Mouse (Mus musculus) stomach, postnatal 0 days (tissue): ENCODE data around the gene 4930412O13Rik. TPM values are rescaled to one million over a fixed set of nuclear protein-coding genes. Genes with fewer than 3 reads are reported as not detected.

Source experiments
- ATAC-seq: fragments of 200-750 bp; cut with Nextera tagmentation; 2 replicates; pipeline ENCODE4 v1.8.0; 2017; ENCODE audit not compliant: low FRiP score, low TSS enrichment
- DNase-seq: peaks from one replicate; pipeline ENCODE4 v3.0.0-alpha.2; 2016; ENCODE audit warnings: low spot score
- H3K27ac ChIP-seq: fragments of 300-500 bp; sonication (generic); replicated peaks from 2 replicates; pipeline ENCODE4 v1.5.1; 2014; ENCODE audit warnings: mild to moderate bottlenecking, control low read depth
- H3K27me3 ChIP-seq: fragments of 300-500 bp; sonication (generic); 2 replicates; pipeline ENCODE4 v1.6.1; 2014; ENCODE audit warnings: low read length; ENCODE audit not compliant: control insufficient read depth, insufficient read depth
- H3K36me3 ChIP-seq: fragments of 300-500 bp; sonication (generic); 2 replicates; pipeline ENCODE4 v1.6.1; 2014; ENCODE audit warnings: low read length, mixed read lengths; ENCODE audit not compliant: control insufficient read depth, insufficient read depth
- H3K4me1 ChIP-seq: fragments of 300-500 bp; sonication (generic); replicated peaks from 2 replicates; pipeline ENCODE4 v1.6.1; 2014; ENCODE audit warnings: antibody characterized with exemption; ENCODE audit not compliant: control insufficient read depth, insufficient read depth
- H3K4me2 ChIP-seq: fragments of 300-500 bp; sonication (generic); replicated peaks from 2 replicates; pipeline ENCODE4 v1.6.1; 2014; ENCODE audit warnings: low read depth, mild to moderate bottlenecking, control low read depth, moderate library complexity
- H3K4me3 ChIP-seq: fragments of 300-500 bp; sonication (generic); 2 replicates; pipeline ENCODE4 v1.5.1; 2014; ENCODE audit warnings: low read depth, low read length, control low read depth
- H3K9ac ChIP-seq: fragments of 300-500 bp; sonication (generic); 2 replicates; pipeline ENCODE4 v1.6.1; 2014; ENCODE audit warnings: mild to moderate bottlenecking, low read length, control low read depth, mixed read lengths
- H3K9me3 ChIP-seq: fragments of 300-500 bp; sonication (generic); 2 replicates; pipeline ENCODE4 v1.6.1; 2016; ENCODE audit warnings: low read length; ENCODE audit not compliant: control insufficient read depth
- CTCF ChIP-seq: IDR thresholded peaks from 2 replicates; pipeline ENCODE4 v1.5.1; 2016; ENCODE audit warnings: antibody characterized with exemption, low read depth, mild to moderate bottlenecking, moderate library complexity
- EP300 ChIP-seq: optimal IDR thresholded peaks from 2 replicates; pipeline ENCODE3; 2016; ENCODE audit warnings: antibody characterized with exemption
- WGBS: fragments of 180-500 bp; shearing (Covaris S2); extraction: QIAGEN DNeasy Blood & Tissue Kit; methylation state at CpG from one replicate; pipeline ENCODE4 v1.1.7; 2014; 5-methylcytosine and 5-hydroxymethylcytosine counted together
- polyA plus RNA-seq: library from polyadenylated mRNA; unstranded; fragments of >200 nt; fragmentation: Nextera tagmentation; extraction: Ambion mirVana; gene quantifications from 2 replicates; pipeline ENCODE4 v1.2.1, GENCODE M21; 2015

The 4930412O13Rik gene
- polyA plus RNA-seq, 1 experiment from 2014 or later, result not detected

GRCm38 (mm10) chr2:9874467-9875219 is 6.4 kb upstream of the 4930412O13Rik start:
- TF ChIP-seq CTCF (no peak), EP300 (no peak)
- Histone ChIP-seq H3K27ac (no peak overlapping the region), H3K27me3 (0 out of 2 replicates have a peak, but pooled peaks cover 2% of the 10 kb centered on the region), H3K9ac (no peak overlapping the region), H3K9me3 (no peaks in the 10 kb centered on the region), H3K4me3 (0 out of 2 replicates have a peak overlapping the region, but pooled peaks have one; percentile 4), H3K36me3 (no peaks in the 10 kb centered on the region), H3K4me1 (peaks cover 4% of the 10 kb centered on the region; the same call in 1 of the 2 replicates), H3K4me2 (peak overlapping the region; percentile 23)
- ATAC-seq (no peak), DNase-seq (no peak)
- WGBS, result 19% methylated on average over 39 of the region's 39 CpGs

GRCm38 (mm10) chr2:9875220-9875619 is 5.8 kb upstream of the 4930412O13Rik start:
- DNase-seq (no peak), ATAC-seq (no peak)
- TF ChIP-seq EP300 (no peak), CTCF (no peak)
- 0 out of 2 replicates have a peak overlapping the region, but pooled peaks have one; percentile 4 for H3K4me3 ChIP-seq
- no peak overlapping the region for H3K9ac ChIP-seq
- H3K36me3 ChIP-seq, result no peaks in the 10 kb centered on the region
- 0 out of 2 replicates have a peak, but pooled peaks cover 2% of the 10 kb centered on the region for H3K27me3 ChIP-seq
- H3K4me2 ChIP-seq, result peak overlapping the region; percentile 23; the same call in 1 of the 2 replicates
- H3K4me1 ChIP-seq, result peaks cover 4% of the 10 kb centered on the region; the same call in 1 of the 2 replicates
- 28% methylated on average over 4 of the region's 4 CpGs for WGBS
- no peaks in the 10 kb centered on the region for H3K9me3 ChIP-seq
- H3K27ac ChIP-seq, result no peak overlapping the region

- ATAC-seq, result no peak
- whole genome bisulfite sequencing, result 44% methylated on average over 12 of the region's 12 CpGs
- H3K9me3 ChIP-seq, result no peaks in the 10 kb centered on the region
- H3K9ac ChIP-seq, result no peak overlapping the region
- no peak overlapping the region for H3K27ac ChIP-seq
- peaks cover 3% of the 10 kb centered on the region; the same call in 1 of the 2 replicates for H3K27me3 ChIP-seq
- no peak overlapping the region; the same call in 1 of the 2 replicates for H3K4me2 ChIP-seq
- no peaks in the 10 kb centered on the region for H3K36me3 ChIP-seq
- peak overlapping the region; percentile 51 for H3K4me3 ChIP-seq
- peaks cover 4% of the 10 kb centered on the region; the same call in 1 of the 2 replicates for H3K4me1 ChIP-seq
- DNase-seq, result no peak
- no peak for TF ChIP-seq CTCF
- no peak for TF ChIP-seq EP300
Measured at GRCm38 (mm10) chr2:9875676-9876357, 5.2 kb upstream of the 4930412O13Rik start.

GRCm38 (mm10) chr2:9876621-9877325 is 4.3 kb upstream of the 4930412O13Rik start:
- Histone ChIP-seq H3K9me3 (no peaks in the 10 kb centered on the region), H3K9ac (peak overlapping the region; percentile 51), H3K27ac (no peak overlapping the region), H3K4me1 (peaks cover 4% of the 10 kb centered on the region; the same call in 1 of the 2 replicates), H3K27me3 (peaks cover 5% of the 10 kb centered on the region; the same call in 1 of the 2 replicates), H3K36me3 (no peaks in the 10 kb centered on the region), H3K4me3 (peak overlapping the region; percentile 51), H3K4me2 (peak overlapping the region; percentile 91)
- WGBS, result 17% methylated on average over 31 of the region's 31 CpGs
- TF ChIP-seq EP300, result no peak
- no peak for TF ChIP-seq CTCF
- no peak for DNase-seq
- no peak for ATAC-seq

GRCm38 (mm10) chr2:9877326-9877690 is 3.7 kb upstream of the 4930412O13Rik start:
- H3K36me3 ChIP-seq, result no peaks in the 10 kb centered on the region
- peaks cover 5% of the 10 kb centered on the region; the same call in 1 of the 2 replicates for H3K27me3 ChIP-seq
- peak overlapping the region; percentile 51 for H3K9ac ChIP-seq
- WGBS, result 2% methylated on average over 35 of the region's 35 CpGs
- no peak for TF ChIP-seq EP300
- TF ChIP-seq CTCF, result no peak
- H3K4me1 ChIP-seq, result peaks cover 4% of the 10 kb centered on the region; the same call in 1 of the 2 replicates
- H3K4me2 ChIP-seq, result peak overlapping the region; percentile 91
- ATAC-seq (no peak), DNase-seq (peak; percentile 34)
- H3K27ac ChIP-seq, result peak overlapping the region; percentile 53; the same call in 1 of the 2 replicates
- H3K4me3 ChIP-seq, result peak overlapping the region; percentile 51
- no peaks in the 10 kb centered on the region for H3K9me3 ChIP-seq
